Mouse (Mus musculus): ENCODE measurements at regions not wholly inside any gene's neighbourhood (a gene's known extent, or its start where the extent isn't known, plus 50 kb on each side); places are given as distances from the start of the nearest gene placed in this dataset.

DNA sequence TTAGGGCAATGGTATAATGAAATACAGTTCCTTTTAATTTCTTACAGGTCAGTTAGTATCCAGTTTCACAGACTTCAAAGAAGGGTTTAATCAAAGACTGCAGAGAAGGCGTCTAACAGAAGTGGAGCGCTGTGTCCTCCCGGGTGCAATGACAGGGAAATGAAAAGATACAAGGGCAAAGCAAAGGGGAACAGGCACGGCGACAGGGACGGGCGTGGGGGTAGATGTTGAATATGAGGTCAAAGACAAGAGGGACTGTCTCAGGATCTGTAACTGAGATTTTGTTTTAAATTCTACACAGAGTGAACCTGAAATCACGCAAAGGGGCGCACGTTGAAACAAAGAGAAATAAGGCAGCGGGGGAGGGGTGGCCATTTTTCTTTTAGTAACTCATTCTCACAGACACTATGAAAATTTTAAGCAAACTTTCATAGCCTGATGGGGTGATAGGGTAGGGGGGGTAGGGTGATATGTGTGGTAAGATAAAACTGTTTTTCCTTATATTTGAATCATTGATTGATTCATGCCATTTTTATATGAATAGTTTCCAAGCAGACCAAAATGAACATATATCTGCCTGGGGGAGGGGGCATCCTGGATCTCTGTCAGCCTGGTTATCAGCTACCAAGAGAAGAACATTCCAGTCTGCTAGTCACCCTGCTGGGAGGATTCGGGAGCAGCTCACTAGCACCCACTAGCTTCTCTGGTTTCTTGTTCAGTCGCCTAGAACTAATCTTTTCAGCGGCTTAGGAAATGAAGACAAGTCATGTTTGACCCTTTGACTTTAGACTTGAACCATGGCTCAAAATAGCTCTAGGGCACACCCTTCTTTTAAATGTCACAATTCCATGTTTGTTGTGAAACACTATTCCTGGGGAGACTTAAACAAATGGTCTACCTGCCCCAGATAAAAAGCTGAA lies 139.1 kb upstream of the Map3k7 start:
- ATAC-seq (ENCODE audit: low FRiP score), result no peak
- Histone ChIP-seq H3K9ac (ENCODE audit: low read length) (no peak overlapping the region), H3K36me3 (ENCODE audit: control insufficient read depth, insufficient read depth, low read length) (no peaks in the 10 kb centered on the region)

DNA sequence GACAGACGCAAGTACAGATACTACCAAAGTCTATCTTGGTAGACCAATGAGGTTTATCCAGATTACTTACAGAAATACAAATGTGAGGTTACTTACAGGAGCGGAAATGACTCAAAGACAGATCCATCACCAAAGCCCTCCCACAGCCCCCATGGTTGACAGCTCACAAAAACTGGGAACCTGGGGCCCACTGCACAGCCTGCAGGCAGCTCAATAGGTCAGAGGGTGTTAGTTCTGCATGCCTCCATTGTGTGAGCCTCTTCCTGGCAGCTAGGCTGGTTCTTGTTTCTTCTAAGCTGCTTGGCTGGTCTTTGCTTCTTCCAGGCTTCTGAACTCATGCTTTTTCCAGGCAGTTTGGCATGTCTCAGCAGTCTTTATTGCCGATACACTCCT lies 138.5 kb upstream of the Map3k7 start:
- peak; percentile 87 for DNase-seq (ENCODE audit: low spot score, missing footprints)
- no peaks in the 10 kb centered on the region for H3K27me3 ChIP-seq (ENCODE audit: control insufficient read depth, insufficient read depth, low read length)
- WGBS, result 53% methylated on average over 3 of the region's 3 CpGs
- no peak overlapping the region for H3K4me3 ChIP-seq (ENCODE audit: low read depth, low read length)
- no peak overlapping the region for H3K9ac ChIP-seq (ENCODE audit: low read length)
- H3K9me3 ChIP-seq (ENCODE audit: control insufficient read depth, low read length), result no peaks in the 10 kb centered on the region
- H3K36me3 ChIP-seq (ENCODE audit: control insufficient read depth, insufficient read depth, low read length), result no peaks in the 10 kb centered on the region
- H3K27ac ChIP-seq (ENCODE audit: low read depth, low read length), result no peak overlapping the region
- no peak overlapping the region for H3K4me2 ChIP-seq
- peaks cover 10% of the 10 kb centered on the region for H3K4me1 ChIP-seq (ENCODE audit: control insufficient read depth, insufficient read depth, low read length)
- ATAC-seq (ENCODE audit: low FRiP score), result no peak

More for the DNA sequence above, 139.1 kb upstream of the Map3k7 start:
- no peaks in the 10 kb centered on the region for H3K27me3 ChIP-seq (ENCODE audit: control insufficient read depth, insufficient read depth, low read length)
- H3K4me2 ChIP-seq, result peak overlapping the region; percentile 4; the same call in 1 of the 2 replicates
- H3K4me1 ChIP-seq (ENCODE audit: control insufficient read depth, insufficient read depth, low read length), result peaks cover 5% of the 10 kb centered on the region; the same call in 1 of the 2 replicates
- H3K9me3 ChIP-seq (ENCODE audit: control insufficient read depth, low read length), result no peaks in the 10 kb centered on the region
- 44% methylated on average over 14 of the region's 14 CpGs for WGBS
- H3K4me3 ChIP-seq (ENCODE audit: low read depth, low read length), result no peak overlapping the region
- DNase-seq (ENCODE audit: low spot score, missing footprints), result peak; percentile 87
- H3K27ac ChIP-seq (ENCODE audit: low read depth, low read length), result no peak overlapping the region

DNA sequence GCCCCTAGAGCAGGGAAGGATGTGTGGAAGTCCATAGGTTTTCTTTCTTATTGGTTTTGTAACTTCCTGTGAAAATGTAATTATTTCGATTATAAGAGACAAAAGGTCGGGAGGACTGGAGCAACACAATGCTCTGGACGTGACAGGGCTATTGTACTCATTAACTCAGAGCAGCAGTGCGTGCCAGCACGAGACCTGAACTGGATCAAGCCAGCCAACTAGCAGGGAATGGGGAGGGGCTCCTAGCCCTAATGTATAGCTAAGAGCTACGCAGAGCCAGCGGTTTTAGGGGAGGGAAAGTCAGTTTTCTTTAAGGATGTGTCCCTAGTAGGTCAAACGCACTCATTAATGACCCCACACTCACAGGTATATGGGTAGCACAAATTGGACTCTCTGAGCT lies 137.2 kb upstream of the Map3k7 start:
- ATAC-seq (ENCODE audit: low FRiP score), result peak; percentile 54; the same call in 1 of the 2 replicates
- WGBS, result 58% methylated on average over 8 of the region's 8 CpGs
- no peaks in the 10 kb centered on the region for H3K36me3 ChIP-seq (ENCODE audit: control insufficient read depth, insufficient read depth, low read length)

DNA sequence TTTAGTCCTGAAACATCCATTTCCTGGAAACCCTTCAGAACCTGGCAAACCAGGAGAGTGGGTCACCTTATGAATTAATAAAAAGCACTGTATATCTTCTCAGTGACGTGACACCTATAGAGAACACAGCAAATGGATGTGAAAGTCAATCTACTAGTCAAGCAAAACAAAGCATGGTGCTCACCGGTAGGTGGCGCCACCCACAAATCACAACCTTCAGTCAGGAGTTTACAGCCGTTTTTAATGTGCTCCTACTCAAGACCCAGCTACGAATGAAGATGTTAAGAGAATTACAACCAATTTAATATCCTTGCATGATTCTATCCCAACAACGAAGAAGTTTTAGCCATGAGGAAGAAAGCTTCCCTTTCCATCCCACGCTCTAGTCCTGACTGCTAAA lies 136.6 kb upstream of the Map3k7 start:
- Histone ChIP-seq H3K36me3 (ENCODE audit: control insufficient read depth, insufficient read depth, low read length) (no peaks in the 10 kb centered on the region), H3K27me3 (ENCODE audit: control insufficient read depth, insufficient read depth, low read length) (no peaks in the 10 kb centered on the region; the same call in 1 of the 2 replicates), H3K4me2 (no peak overlapping the region), H3K9ac (ENCODE audit: low read length) (no peak overlapping the region), H3K4me3 (ENCODE audit: low read depth, low read length) (no peak overlapping the region), H3K9me3 (ENCODE audit: control insufficient read depth, low read length) (no peaks in the 10 kb centered on the region), H3K4me1 (ENCODE audit: control insufficient read depth, insufficient read depth, low read length) (peaks cover 14% of the 10 kb centered on the region), H3K27ac (ENCODE audit: low read depth, low read length) (no peak overlapping the region)
- WGBS, result 79% methylated on average over 7 of the region's 7 CpGs
- ATAC-seq (ENCODE audit: low FRiP score) (no peak), DNase-seq (ENCODE audit: low spot score, missing footprints) (peak; percentile 75)

More for the DNA sequence above, 137.2 kb upstream of the Map3k7 start:
- DNase-seq (ENCODE audit: low spot score, missing footprints), result peak; percentile 62
- H3K9ac ChIP-seq (ENCODE audit: low read length), result no peak overlapping the region
- no peak overlapping the region for H3K27ac ChIP-seq (ENCODE audit: low read depth, low read length)
- H3K9me3 ChIP-seq (ENCODE audit: control insufficient read depth, low read length), result no peaks in the 10 kb centered on the region
- no peaks in the 10 kb centered on the region; the same call in 1 of the 2 replicates for H3K27me3 ChIP-seq (ENCODE audit: control insufficient read depth, insufficient read depth, low read length)
- no peak overlapping the region for H3K4me2 ChIP-seq
- peaks cover 14% of the 10 kb centered on the region for H3K4me1 ChIP-seq (ENCODE audit: control insufficient read depth, insufficient read depth, low read length)
- H3K4me3 ChIP-seq (ENCODE audit: low read depth, low read length), result no peak overlapping the region

DNA sequence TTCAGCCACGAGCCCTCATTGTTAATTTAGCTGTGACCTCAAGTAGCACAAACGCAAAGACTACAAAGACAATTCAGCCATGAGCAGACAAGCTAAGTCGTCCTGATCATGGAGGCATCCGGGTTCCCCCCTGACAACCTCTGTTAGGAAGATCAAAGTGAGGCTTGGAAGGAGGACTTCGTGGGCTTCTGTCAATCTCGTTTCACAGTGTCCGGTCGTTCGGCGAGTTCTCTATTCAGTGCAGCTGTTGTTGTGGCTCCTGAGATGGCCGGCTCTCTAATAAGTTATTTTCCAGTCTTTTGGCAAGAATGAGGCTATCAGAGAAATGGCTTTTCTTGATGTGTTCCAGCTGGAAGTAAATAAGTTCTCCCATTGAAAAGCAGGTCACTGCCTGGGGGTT lies 133.7 kb upstream of the Map3k7 start:
- H3K9me3 ChIP-seq (ENCODE audit: control insufficient read depth, low read length), result no peaks in the 10 kb centered on the region
- no peak overlapping the region; the same call in 1 of the 2 replicates for H3K27ac ChIP-seq (ENCODE audit: low read depth, low read length)
- 5% methylated on average over 11 of the region's 11 CpGs for WGBS
- no peak overlapping the region for H3K9ac ChIP-seq (ENCODE audit: low read length)
- no peak overlapping the region for H3K4me3 ChIP-seq (ENCODE audit: low read depth, low read length)
- peak; percentile 88 for DNase-seq (ENCODE audit: low spot score, missing footprints)
- ATAC-seq (ENCODE audit: low FRiP score), result peak; percentile 72
- H3K36me3 ChIP-seq (ENCODE audit: control insufficient read depth, insufficient read depth, low read length), result no peaks in the 10 kb centered on the region
- H3K27me3 ChIP-seq (ENCODE audit: control insufficient read depth, insufficient read depth, low read length), result no peaks in the 10 kb centered on the region; the same call in 1 of the 2 replicates
- H3K4me2 ChIP-seq, result peak overlapping the region; percentile 9; the same call in 1 of the 2 replicates
- H3K4me1 ChIP-seq (ENCODE audit: control insufficient read depth, insufficient read depth, low read length), result peaks cover 24% of the 10 kb centered on the region

DNA sequence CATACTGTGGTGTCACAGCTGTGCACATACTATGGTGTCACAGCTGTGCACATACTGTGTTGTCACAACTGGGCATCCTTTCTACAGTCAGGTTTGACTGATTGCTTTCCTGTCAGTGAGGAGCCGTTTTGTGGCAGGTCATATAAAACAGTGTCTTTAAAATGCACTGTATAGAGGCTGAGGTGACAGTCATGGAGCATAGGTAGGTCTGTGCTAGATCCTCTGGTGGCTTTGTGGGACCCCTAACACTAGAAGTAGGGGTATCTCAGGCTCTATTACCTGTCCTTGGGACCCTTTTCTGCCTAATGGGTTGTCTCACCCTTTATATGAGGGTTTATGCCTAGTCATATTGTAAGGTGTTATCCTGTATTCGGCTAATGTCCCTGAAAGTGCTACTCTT lies 132.4 kb upstream of the Map3k7 start:
- H3K4me3 ChIP-seq (ENCODE audit: low read depth, low read length), result no peak overlapping the region
- peaks cover 18% of the 10 kb centered on the region for H3K4me1 ChIP-seq (ENCODE audit: control insufficient read depth, insufficient read depth, low read length)
- H3K36me3 ChIP-seq (ENCODE audit: control insufficient read depth, insufficient read depth, low read length), result no peaks in the 10 kb centered on the region
- H3K9ac ChIP-seq (ENCODE audit: low read length), result no peak overlapping the region
- no peak overlapping the region for H3K27ac ChIP-seq (ENCODE audit: low read depth, low read length)
- peak; percentile 60 for DNase-seq (ENCODE audit: low spot score, missing footprints)
- no peaks in the 10 kb centered on the region; the same call in 1 of the 2 replicates for H3K27me3 ChIP-seq (ENCODE audit: control insufficient read depth, insufficient read depth, low read length)
- H3K9me3 ChIP-seq (ENCODE audit: control insufficient read depth, low read length), result no peaks in the 10 kb centered on the region
- WGBS, result 90% methylated on average over 2 of the region's 2 CpGs
- 0 out of 2 replicates have a peak, but pooled peaks have one; percentile 8 for ATAC-seq (ENCODE audit: low FRiP score)
- H3K4me2 ChIP-seq, result no peak overlapping the region

DNA sequence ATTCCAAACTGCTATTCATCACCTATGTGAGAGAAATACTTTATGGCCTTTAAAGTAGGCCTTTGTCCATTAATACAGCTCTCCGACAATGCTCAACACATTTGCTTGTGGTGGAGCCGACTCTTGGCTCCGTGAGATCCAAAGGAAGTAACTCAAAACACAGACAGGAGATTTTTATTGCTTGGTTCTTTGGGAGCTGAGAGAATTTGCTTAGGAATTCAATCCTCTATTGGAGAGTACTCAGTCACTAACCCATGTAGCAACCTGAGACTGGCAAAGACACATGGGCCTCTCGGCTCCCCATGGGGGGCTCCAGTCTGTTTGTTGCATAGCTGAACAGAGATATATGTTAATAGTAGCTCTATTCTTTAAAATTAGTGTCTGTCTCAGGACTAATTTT lies 130.1 kb upstream of the Map3k7 start:
- Histone ChIP-seq H3K4me3 (ENCODE audit: low read depth, low read length) (no peak overlapping the region), H3K27ac (ENCODE audit: low read depth, low read length) (no peak overlapping the region), H3K27me3 (ENCODE audit: control insufficient read depth, insufficient read depth, low read length) (no peaks in the 10 kb centered on the region; the same call in 1 of the 2 replicates), H3K9ac (ENCODE audit: low read length) (no peak overlapping the region), H3K4me1 (ENCODE audit: control insufficient read depth, insufficient read depth, low read length) (peaks cover 23% of the 10 kb centered on the region), H3K4me2 (no peak overlapping the region), H3K9me3 (ENCODE audit: control insufficient read depth, low read length) (no peaks in the 10 kb centered on the region), H3K36me3 (ENCODE audit: control insufficient read depth, insufficient read depth, low read length) (no peaks in the 10 kb centered on the region)
- ATAC-seq (ENCODE audit: low FRiP score) (no peak), DNase-seq (ENCODE audit: low spot score, missing footprints) (peak; percentile 57)
- 56% methylated on average over 4 of the region's 4 CpGs for WGBS

DNA sequence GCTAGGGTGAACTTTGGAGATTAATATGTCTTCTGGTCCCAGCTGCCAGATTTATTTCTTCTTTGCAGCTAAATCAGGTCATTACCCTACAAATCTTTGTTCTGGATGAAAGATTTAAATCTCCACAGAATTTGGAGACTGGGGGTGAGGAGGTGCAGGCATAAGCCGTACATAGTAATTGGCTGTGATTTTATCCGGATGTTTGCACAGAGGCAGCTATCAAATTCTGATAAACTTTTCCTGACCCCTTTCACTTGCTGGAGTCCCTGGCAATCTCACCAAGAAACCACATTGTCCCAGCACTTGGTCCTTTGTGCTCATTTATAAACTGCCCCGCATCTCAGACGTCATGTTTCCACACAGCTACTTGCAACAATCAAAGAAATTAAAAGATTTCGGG lies 128.8 kb upstream of the Map3k7 start:
- WGBS, result 32% methylated on average over 5 of the region's 5 CpGs
- DNase-seq (ENCODE audit: low spot score, missing footprints), result peak; percentile 81
- H3K36me3 ChIP-seq (ENCODE audit: control insufficient read depth, insufficient read depth, low read length), result no peaks in the 10 kb centered on the region
- no peak overlapping the region for H3K4me3 ChIP-seq (ENCODE audit: low read depth, low read length)
- no peaks in the 10 kb centered on the region for H3K9me3 ChIP-seq (ENCODE audit: control insufficient read depth, low read length)
- no peak for ATAC-seq (ENCODE audit: low FRiP score)
- H3K9ac ChIP-seq (ENCODE audit: low read length), result no peak overlapping the region
- no peak overlapping the region for H3K4me2 ChIP-seq
- H3K27ac ChIP-seq (ENCODE audit: low read depth, low read length), result no peak overlapping the region
- no peaks in the 10 kb centered on the region; the same call in 1 of the 2 replicates for H3K27me3 ChIP-seq (ENCODE audit: control insufficient read depth, insufficient read depth, low read length)
- H3K4me1 ChIP-seq (ENCODE audit: control insufficient read depth, insufficient read depth, low read length), result peaks cover 25% of the 10 kb centered on the region

DNA sequence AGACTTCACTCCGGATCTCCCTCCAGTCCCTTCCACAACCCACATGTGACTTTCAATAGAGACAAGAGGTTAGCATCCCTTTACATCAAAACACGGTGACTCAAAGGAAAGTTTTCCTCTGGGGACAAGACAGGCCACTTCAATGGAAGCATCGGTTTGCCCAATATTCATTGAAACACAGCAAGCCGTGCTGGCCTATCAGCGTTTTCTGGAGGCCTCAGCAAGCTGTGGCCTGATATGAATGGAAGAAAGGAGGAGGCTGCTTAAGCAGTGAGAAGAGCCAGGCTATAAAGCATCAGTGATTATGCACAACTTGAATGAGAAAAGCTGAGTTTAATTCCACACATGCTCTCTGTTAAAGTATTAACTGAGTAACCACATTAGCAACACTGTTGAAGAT lies 125.3 kb upstream of the Map3k7 start:
- Histone ChIP-seq H3K27ac (ENCODE audit: low read depth, low read length) (no peak overlapping the region), H3K27me3 (ENCODE audit: control insufficient read depth, insufficient read depth, low read length) (no peaks in the 10 kb centered on the region), H3K9ac (ENCODE audit: low read length) (no peak overlapping the region), H3K36me3 (ENCODE audit: control insufficient read depth, insufficient read depth, low read length) (no peaks in the 10 kb centered on the region), H3K9me3 (ENCODE audit: control insufficient read depth, low read length) (no peaks in the 10 kb centered on the region), H3K4me1 (ENCODE audit: control insufficient read depth, insufficient read depth, low read length) (peaks cover 17% of the 10 kb centered on the region; the same call in 1 of the 2 replicates), H3K4me2 (no peak overlapping the region), H3K4me3 (ENCODE audit: low read depth, low read length) (no peak overlapping the region)
- peak; percentile 43; the same call in 1 of the 2 replicates for ATAC-seq (ENCODE audit: low FRiP score)
- peak; percentile 84 for DNase-seq (ENCODE audit: low spot score, missing footprints)
- 33% methylated on average over 5 of the region's 5 CpGs for WGBS

Data from midbrain, embryonic 11.5 days (tissue).